Mouse (Mus musculus): Measurements from ENCODE around the gene Poc1a.

Gene Poc1a

GRCm38 (mm10) chr9:106369801-106370485 lies 89.1 kb downstream of the Poc1a start:
- DNase-seq, result peak; percentile 35

DNA sequence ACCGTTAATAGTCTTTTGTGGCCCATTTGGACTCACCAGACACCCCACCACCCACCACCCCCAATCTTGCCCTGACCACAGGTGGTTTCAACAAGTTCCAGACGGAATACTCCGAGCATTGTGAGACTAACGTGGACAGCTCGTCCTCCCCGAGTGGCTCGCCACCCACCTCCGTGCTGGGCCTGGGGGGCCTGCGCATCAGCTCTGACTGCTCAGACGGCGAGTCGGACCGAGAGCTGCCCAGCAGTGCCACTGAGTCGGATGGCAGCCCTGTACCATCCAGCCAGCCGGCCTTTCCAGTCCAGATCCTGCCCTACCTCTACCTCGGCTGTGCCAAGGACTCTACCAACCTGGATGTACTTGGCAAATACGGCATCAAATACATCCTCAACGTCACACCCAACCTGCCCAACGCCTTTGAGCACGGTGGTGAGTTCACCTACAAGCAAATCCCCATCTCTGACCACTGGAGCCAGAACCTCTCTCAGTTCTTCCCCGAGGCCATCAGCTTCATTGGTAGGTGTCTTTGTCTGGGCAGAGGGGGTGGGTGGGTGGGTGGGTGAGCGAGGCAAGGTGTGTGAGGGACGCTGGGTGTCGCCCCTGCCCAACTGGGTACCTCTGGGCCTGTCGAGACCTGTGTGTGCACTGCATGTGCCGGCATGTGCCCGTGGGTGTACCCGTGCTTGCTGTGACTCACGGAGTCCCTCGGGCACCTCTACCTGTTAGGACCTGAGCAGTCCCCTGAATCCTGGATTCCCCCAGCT lies 89.9 kb downstream of the Poc1a start:
- no peak for DNase-seq

- DNase-seq, result no peak
Measured at GRCm38 (mm10) chr9:106371384-106371671, 90.5 kb downstream of the Poc1a start.

DNA sequence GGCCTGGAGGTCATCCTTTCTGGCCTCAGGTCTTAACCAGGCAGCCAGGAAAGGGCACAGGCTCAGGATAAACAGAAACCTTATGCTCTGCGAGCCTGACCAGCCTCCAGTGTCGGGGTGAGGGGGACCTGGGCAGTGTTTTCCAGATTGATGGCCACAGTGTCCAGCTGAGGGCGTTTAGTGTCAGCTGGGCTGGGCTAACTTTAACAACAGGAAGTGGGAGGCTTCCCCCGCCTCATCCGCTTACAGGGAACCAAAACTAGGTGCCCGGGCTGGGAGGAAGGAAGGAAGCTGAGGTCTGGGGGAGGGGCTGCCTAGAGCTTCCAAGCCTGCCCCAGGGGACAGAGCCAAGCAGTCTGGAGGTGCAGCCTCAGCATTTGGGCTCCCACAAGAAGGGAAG lies 90.9 kb downstream of the Poc1a start:
- no peak for DNase-seq

- no peak for DNase-seq
Measured at GRCm38 (mm10) chr9:106372431-106373412, 91.9 kb downstream of the Poc1a start.

DNA sequence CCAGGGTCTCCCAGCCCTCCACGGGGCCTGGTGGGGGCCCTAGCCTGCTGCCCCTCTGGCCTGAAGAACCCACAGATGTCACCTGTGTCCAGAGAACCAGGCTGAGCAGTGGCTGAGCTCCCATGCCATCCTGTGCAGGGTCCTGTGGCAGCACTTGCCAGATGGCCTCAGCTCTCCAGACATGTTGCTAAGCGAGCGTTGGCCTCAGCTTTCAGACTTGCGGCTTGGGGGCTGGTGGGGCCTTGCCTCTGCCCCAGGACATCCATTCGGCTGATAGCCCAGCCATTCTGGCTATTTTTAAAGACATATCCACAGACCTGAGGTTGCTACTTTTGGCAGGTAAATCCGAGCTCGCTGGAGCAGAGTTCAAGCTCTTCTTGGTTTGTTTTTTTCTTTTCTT lies 93.1 kb downstream of the Poc1a start:
- no peak for DNase-seq

GRCm38 (mm10) chr9:106377247-106377646 lies 96.4 kb downstream of the Poc1a start:
- DNase-seq, result no peak

DNA sequence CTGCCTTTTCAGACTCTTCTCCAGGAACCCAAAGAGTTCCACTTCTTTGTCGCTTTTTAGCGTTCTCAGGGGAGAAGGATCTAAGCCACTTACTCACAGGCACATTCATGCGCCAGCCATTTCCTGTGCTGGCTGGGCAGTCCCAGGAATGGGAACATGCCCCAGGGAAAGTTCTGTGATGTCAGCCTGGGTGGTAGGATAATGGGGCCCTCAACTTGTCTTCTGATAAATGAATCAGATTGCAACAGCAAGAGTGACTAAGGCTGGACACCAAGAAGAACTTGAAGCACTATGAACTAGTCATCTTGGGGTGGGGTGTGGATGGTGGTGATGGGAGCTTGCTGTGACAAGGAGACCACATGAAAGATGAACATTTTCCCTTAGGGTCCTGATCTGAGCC lies 97.2 kb downstream of the Poc1a start:
- no peak for DNase-seq

GRCm38 (mm10) chr9:106378753-106379152 lies 97.9 kb downstream of the Poc1a start:
- DNase-seq, result no peak

DNA sequence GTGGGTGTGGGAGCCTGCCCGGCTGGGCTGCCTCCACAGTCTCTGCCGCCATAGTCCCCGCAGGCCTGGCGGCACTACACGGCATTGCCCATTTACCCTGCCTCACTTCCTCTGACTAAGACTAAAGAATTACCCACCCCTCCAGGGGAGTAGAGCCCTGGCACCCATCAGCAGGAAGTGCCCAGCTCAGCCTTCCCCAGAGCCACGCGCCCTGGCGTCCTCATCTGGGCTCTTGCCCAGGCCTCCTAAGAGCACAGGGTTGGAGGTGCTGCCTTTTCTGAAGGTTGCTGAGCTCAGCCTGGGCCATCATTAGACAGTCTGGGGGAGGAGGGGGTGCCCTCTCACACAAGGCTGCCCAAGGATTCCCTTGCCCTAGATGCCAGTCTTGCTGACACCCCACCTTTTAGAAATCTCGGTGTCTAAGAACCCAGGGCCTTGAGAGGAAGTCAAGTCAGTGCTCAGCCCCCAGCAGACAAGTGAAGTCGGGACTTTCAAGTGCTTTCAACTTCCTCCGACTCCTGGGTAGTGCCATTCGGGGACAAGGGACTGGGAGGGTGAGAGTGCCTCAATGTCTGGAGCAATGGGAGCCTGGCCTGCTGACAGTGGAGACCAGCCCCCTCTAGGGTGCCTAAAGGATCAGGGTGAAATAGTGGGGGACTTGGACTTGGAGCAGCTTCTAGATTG lies 105.5 kb downstream of the Poc1a start:
- no peak for DNase-seq

DNA sequence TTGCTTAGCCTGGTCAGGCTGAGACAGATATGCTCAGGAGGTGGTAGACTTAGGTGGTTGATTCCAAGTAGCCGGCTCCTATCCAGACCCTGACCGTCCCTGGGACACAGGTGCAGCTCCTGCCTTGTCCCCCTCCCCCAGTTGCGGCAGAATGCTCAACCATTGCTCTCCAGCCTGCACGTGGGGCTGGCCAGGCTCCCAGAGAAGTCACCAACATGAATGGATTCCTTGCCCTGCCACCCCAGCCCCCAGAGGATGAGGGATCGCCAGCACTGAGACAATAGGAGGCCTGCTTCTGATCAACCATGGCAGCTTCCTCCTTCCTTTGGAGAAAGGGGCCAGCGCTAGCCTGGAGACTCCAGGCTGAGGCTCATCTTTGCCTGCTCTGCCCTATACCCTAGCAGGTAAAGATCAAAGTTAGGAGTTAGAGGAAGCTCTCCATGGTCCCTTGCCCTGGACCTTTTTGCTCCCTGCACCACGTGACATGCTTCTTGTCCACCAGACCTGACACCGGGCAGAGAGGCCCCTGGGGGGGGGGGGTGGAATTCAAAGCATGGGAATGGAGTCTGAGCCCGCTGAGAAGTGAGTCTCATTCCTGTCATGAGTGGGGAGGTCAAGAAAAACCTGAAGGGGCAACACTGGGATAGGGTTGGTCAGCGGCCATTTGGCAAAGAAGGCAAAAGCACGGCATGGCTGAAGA lies 112.1 kb downstream of the Poc1a start:
- no peak for DNase-seq

- DNase-seq, result no peak
Measured at GRCm38 (mm10) chr9:106393548-106393947, 112.7 kb downstream of the Poc1a start.

DNA sequence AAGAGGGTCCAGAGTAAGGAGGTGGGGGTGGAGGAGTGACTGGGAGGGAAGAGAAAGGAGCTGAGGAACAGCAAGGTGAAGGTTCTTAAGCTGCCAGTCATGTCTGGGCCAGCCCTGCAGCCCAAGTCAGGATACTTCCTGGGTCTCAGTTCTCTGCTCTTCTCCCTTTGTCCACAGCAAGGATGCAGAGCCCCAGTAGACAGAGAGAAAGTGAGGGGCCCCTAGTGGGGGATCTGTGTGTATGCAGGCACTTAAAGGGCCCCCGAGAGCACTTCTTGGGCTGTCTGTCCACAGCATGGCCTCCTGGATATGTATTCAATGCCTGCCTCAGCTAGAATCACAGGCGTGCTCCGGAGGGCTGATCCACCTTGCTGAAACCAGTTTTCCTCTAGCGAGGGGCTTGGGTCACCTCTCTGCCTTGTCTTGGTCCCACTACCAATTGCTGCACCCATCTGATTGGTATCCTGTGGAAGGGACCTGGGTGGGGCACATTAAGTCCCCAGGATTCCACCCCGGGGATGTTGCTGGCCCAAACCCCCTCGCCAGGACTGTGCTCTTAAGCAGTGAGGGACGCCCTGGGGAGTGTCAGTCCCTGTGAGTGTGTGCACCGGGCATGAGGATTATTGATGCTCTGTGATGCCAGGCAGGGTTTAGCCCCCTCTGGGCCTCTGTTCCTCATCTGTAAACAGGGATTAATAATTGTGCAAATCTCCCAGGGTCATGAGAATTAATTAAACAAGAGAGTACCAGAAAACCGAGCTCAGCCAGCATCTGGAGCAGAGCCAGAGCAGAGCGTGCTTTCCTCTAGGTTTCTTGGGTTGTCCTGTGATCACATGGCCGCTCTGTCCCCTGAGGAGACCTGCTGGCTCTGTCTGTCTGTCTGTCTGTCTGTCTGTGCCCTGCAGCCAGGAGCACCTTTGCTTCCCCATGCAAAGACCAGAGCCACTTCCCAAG lies 114.1 kb downstream of the Poc1a start:
- DNase-seq, result no peak

- DNase-seq, result no peak
Measured at GRCm38 (mm10) chr9:106397733-106398132, 116.9 kb downstream of the Poc1a start.

DNA sequence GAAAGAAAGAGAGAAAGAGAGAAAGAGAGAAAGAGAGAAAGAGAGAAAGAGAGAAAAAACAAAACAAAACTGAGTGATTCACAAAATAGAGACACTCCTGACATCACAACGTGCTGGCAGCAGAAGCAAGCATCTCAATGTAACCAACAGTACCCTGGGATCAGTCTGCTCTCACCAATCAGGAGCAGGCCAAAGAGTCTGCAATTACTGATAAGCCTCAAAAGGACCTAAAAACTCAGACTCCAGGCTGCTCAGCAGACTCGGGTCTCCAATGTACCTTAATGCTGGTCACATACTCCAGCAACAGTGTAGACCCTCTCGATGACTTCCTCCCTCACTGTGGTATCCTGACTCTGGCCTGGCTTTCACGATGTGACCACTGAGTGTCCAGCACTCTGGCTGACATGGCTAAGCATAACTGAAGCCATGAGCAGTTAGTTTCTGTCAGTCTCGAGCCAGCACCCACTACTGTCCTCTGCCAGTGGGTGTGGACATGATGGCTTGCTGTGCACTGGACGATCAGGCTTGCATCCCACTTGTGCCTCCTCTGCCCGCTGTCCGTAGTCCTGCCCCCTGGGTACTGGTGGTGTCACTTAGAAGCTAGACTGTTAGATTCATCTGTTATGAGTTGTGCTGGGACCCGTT lies 117.9 kb downstream of the Poc1a start:
- DNase-seq, result no peak

DNA sequence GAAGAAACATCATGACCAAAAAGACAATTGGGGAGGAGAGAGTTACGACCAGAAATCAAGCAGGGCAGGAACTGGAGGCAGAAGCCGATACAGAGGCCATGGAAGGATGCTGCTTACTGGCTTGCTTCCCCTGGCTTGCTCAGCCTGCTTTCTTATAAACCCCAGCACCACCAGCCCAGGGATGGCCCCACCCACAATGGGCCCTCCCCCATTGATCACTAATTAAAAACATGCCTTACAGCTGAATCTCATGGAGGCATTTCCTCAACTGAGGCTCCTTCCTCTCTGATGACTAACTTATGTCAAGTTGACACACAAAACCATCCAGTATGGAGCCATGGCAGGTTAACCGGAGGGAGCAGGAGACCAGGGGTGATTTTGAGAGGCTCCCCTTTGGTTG lies 118.9 kb downstream of the Poc1a start:
- no peak for DNase-seq

All from cerebellum, adult 8-10 months (tissue).